In genomic region chr12:11802326-11802725, GRCm38 (mm10) we compare ENCODE assay signal across 30 mouse cellular contexts.
"Had no signal": no experiment of that assay in that cellular context is flagged by ENCODE, and none has a peak within 500 bp of the region (broad histone marks: within the 10 kb centered on the region; RNA-seq: fewer than 3 reads in every experiment).

No protein-coding gene starts in this region.

- ATAC-seq: liver, embryonic 12.5 days; liver, postnatal 0 days; lung, postnatal 0 days; midbrain, embryonic 13.5 days; midbrain, embryonic 15.5 days; midbrain, embryonic 16.5 days had no signal

- H3K4me1 ChIP-seq: limb, embryonic 10.5 days; limb, embryonic 12.5 days; limb, embryonic 13.5 days; limb, embryonic 15.5 days; liver, embryonic 12.5 days; liver, embryonic 13.5 days; liver, embryonic 15.5 days; lung, embryonic 15.5 days; megakaryocyte, embryonic 14.5 days; midbrain, embryonic 10.5 days; midbrain, embryonic 12.5 days; midbrain, embryonic 13.5 days; midbrain, embryonic 15.5 days had no signal

- H3K4me3 ChIP-seq: limb, embryonic 10.5 days; limb, embryonic 12.5 days; limb, embryonic 13.5 days; limb, embryonic 15.5 days; liver, embryonic 12.5 days; liver, embryonic 13.5 days; liver, embryonic 15.5 days; lung, embryonic 15.5 days; megakaryocyte, embryonic 14.5 days; midbrain, embryonic 10.5 days; midbrain, embryonic 12.5 days; midbrain, embryonic 13.5 days; midbrain, embryonic 15.5 days; myocyte had no signal

- H3K27me3 ChIP-seq: limb, embryonic 12.5 days; limb, embryonic 13.5 days; limb, embryonic 15.5 days; liver, embryonic 12.5 days; liver, embryonic 13.5 days; liver, embryonic 15.5 days; lung, embryonic 15.5 days; megakaryocyte, embryonic 14.5 days; midbrain, embryonic 12.5 days; midbrain, embryonic 13.5 days; midbrain, embryonic 15.5 days had no signal

- DNase-seq: left cerebral cortex, postnatal 4 days; liver; liver, embryonic 13.5 days; liver, postnatal 0 days; lung, adult 18-20 months; lung, adult 2 months; lung, embryonic 14.5 days; lung, postnatal 10 days; lung, postnatal 14 days; lung, postnatal 36 days; lung, postnatal 4 days had no signal

- H3K4me2 ChIP-seq: limb, embryonic 12.5 days; limb, embryonic 13.5 days; limb, embryonic 15.5 days; liver, embryonic 11.5 days; liver, embryonic 12.5 days; liver, embryonic 13.5 days; liver, embryonic 15.5 days; lung, embryonic 14.5 days; lung, embryonic 15.5 days; midbrain, embryonic 11.5 days; midbrain, embryonic 12.5 days; midbrain, embryonic 13.5 days; midbrain, embryonic 15.5 days had no signal

- H3K9me3 ChIP-seq: limb, embryonic 10.5 days; limb, embryonic 12.5 days; limb, embryonic 13.5 days; limb, embryonic 15.5 days; liver, embryonic 12.5 days; liver, embryonic 13.5 days; liver, embryonic 15.5 days; lung, embryonic 15.5 days; megakaryocyte, embryonic 14.5 days; midbrain, embryonic 10.5 days; midbrain, embryonic 12.5 days; midbrain, embryonic 13.5 days; midbrain, embryonic 15.5 days had no signal

- H3K27ac ChIP-seq: limb, embryonic 10.5 days; limb, embryonic 12.5 days; limb, embryonic 13.5 days; limb, embryonic 15.5 days; liver, embryonic 12.5 days; liver, embryonic 13.5 days; liver, embryonic 14.5 days; liver, embryonic 15.5 days; lung, embryonic 15.5 days; macrophage; midbrain, embryonic 10.5 days; midbrain, embryonic 12.5 days; midbrain, embryonic 13.5 days; midbrain, embryonic 15.5 days had no signal

- H3K9ac ChIP-seq: limb, embryonic 12.5 days; limb, embryonic 13.5 days; limb, embryonic 15.5 days; liver, embryonic 12.5 days; liver, embryonic 13.5 days; liver, embryonic 14.5 days; liver, embryonic 15.5 days; liver, postnatal 0 days; lung, embryonic 14.5 days; lung, embryonic 15.5 days; midbrain, embryonic 12.5 days; midbrain, embryonic 13.5 days; midbrain, embryonic 15.5 days had no signal

- H3K36me3 ChIP-seq: limb, embryonic 10.5 days; limb, embryonic 12.5 days; limb, embryonic 13.5 days; limb, embryonic 15.5 days; liver, embryonic 12.5 days; liver, embryonic 13.5 days; liver, embryonic 15.5 days; lung, embryonic 15.5 days; midbrain, embryonic 10.5 days; midbrain, embryonic 12.5 days; midbrain, embryonic 13.5 days; midbrain, embryonic 15.5 days had no signal
